Mouse (Mus musculus): ENCODE measurements around the gene Chst11. TPM values are rescaled to one million over a fixed set of nuclear protein-coding genes. Genes with fewer than 3 reads are reported as not detected.

Chst11 gene
- polyA plus RNA-seq, 1 experiment from 2014 or later: 4.1 TPM

DNA sequence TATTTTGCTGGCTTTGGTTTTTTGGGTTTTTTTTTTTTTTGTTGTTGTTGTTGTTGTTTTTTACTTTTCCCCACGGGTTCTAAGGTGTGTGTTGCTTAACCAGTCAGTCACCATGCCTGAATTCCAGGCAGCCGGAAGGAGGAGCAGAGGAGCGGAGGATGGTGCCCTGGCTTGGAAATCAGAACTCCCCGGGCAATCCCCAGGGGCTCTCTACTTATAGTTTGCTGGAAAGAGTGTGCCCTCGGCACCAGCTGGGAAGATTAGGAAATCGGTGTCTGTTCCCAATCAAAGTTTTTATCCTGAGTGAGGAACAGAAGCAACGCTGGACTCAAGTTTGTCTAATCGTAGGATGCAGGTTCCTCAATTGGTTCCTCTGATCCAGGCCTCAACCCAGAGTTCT, 143.1 kb downstream of the Chst11 start:
- WGBS: 48% methylated on average over 8 of the region's 8 CpGs
- H3K36me3 ChIP-seq: no peaks in the 10 kb centered on the region
- no peak overlapping the region for H3K9ac ChIP-seq
- H3K4me3 ChIP-seq: no peak overlapping the region
- H3K27ac ChIP-seq (ENCODE audit: poor library complexity, severe bottlenecking): no peak overlapping the region
- H3K9me3 ChIP-seq (replicated peaks): no peaks in the 10 kb centered on the region
- no peak for ATAC-seq (ENCODE audit: insufficient number of reproducible peaks, low FRiP score)
- no peaks in the 10 kb centered on the region for H3K27me3 ChIP-seq (replicated peaks)
- no peak overlapping the region for H3K4me2 ChIP-seq
- peaks cover 22% of the 10 kb centered on the region for H3K4me1 ChIP-seq (replicated peaks)

DNA sequence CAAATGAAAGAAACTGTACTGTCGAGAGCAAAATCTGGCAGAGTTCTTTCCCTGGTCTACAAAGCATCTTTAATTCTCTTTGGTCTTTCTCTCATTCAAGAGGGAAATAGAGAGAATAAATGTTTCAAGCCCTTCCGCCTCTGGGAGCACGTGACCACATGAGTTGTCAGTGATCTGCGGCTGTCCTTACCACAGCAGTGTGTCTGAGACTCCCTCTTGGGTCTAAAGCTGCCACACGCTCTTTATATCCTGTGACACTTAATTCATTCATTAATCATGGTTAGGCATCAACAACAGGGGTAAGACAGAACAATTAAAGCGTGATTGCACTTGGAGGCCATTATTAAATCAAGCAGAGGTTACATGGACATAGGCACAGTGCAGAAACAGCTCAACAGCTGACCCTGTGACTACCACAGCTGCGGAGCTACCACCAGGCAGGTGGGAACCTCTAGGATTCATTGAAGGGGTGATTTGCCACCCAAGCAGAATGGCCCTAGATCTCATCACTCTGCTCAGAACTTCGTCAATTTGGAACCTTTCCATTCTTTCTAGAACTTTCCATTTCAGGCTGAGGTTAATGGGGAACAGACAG, 144.4 kb downstream of the Chst11 start:
- peaks cover 22% of the 10 kb centered on the region for H3K4me1 ChIP-seq (replicated peaks)
- no peak overlapping the region for H3K4me2 ChIP-seq
- 83% methylated on average over 8 of the region's 8 CpGs for WGBS
- ATAC-seq (ENCODE audit: insufficient number of reproducible peaks, low FRiP score): no peak
- H3K9me3 ChIP-seq (replicated peaks): no peaks in the 10 kb centered on the region
- H3K4me3 ChIP-seq: no peak overlapping the region
- H3K27me3 ChIP-seq (replicated peaks): no peaks in the 10 kb centered on the region
- no peaks in the 10 kb centered on the region for H3K36me3 ChIP-seq
- H3K9ac ChIP-seq: no peak overlapping the region
- no peak overlapping the region for H3K27ac ChIP-seq (ENCODE audit: poor library complexity, severe bottlenecking)

DNA sequence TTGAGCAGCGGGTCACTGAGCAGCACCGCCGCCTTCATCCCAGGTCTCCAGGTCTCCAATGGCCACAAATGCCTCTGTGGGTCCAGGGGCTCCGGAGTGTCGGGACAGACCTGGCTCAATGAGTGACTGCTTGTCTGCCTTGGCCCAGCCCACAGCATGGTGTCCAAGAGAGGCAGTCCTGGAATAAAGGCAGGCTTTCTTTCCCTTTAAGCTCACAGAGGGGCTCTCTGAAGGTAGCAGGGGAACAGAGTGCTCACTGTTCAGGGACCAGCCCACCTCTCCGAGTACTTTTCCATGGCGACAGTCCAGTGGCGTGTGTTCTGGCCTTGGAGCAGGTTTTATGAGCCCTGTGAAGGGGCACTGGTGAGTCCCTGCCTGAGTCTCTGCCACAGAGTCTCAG, 145.3 kb downstream of the Chst11 start:
- Histone ChIP-seq H3K9me3 (replicated peaks) (no peaks in the 10 kb centered on the region), H3K4me2 (no peak overlapping the region), H3K4me3 (no peak overlapping the region), H3K36me3 (no peaks in the 10 kb centered on the region), H3K9ac (no peak overlapping the region), H3K27ac (ENCODE audit: poor library complexity, severe bottlenecking) (no peak overlapping the region; the same call in 1 of the 2 replicates), H3K27me3 (replicated peaks) (no peaks in the 10 kb centered on the region), H3K4me1 (replicated peaks) (peaks cover 22% of the 10 kb centered on the region)
- no peak for ATAC-seq (ENCODE audit: insufficient number of reproducible peaks, low FRiP score)
- 64% methylated on average over 8 of the region's 8 CpGs for WGBS

DNA sequence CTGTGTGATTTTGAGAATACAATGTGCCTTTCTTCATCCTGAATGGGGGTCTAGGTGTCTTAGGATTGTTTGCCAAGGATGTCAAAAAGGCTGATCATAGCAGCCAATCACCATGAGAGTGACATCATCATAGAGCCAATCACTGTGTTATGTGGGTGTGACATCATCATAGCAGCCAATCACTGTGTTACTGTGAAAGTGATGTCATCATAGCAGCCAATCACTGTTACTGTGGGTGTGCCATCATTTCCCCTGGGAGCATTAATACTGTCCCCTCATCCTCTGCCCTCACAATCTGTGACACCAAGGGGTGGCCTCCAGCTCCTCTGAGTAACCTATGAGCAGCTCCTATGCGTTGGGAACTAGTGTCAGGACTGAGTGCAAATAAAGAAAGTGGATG, 146.6 kb downstream of the Chst11 start:
- Histone ChIP-seq H3K4me1 (replicated peaks) (peaks cover 17% of the 10 kb centered on the region), H3K4me3 (no peak overlapping the region), H3K36me3 (no peaks in the 10 kb centered on the region), H3K27ac (ENCODE audit: poor library complexity, severe bottlenecking) (no peak overlapping the region), H3K4me2 (no peak overlapping the region), H3K27me3 (replicated peaks) (no peaks in the 10 kb centered on the region), H3K9ac (no peak overlapping the region), H3K9me3 (replicated peaks) (no peaks in the 10 kb centered on the region)
- 87% methylated on average over 1 of the region's 1 CpGs for WGBS
- ATAC-seq (ENCODE audit: insufficient number of reproducible peaks, low FRiP score): no peak

DNA sequence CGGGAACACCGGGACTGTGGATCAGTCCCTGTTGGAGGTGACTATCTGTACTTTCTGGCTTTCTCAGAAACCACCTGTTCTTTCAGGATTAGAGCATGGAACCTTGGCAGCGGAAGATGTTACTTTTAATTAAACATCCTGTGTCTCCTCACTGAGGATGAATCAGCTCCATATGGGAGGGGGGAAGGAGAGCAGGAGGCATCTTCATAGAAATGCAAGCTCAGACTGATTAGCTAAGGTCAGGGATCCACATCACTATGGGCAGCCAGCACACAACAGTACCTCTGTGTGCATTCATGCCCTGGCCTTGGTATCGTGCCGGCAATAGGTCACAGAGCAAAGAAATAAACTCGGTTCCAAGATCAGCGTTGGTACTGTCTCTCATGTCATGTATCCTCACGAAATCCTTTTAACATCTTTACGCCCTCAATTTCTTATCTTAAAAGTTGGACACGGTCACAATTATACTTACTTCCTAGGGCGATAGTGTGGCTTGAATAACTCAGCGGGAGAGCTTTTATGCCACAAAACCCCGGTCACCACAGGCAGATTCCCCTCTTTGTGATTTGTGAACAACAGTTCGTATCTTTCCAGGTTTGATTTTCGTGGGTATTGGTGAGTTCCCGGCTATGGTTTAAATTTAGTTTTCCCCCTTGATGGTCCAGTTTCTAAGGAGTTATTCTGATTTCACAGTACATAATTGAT, 148.7 kb downstream of the Chst11 start:
- Histone ChIP-seq H3K36me3 (no peaks in the 10 kb centered on the region), H3K27me3 (replicated peaks) (no peaks in the 10 kb centered on the region), H3K9ac (no peak overlapping the region), H3K4me1 (replicated peaks) (peaks cover 7% of the 10 kb centered on the region; the same call in 1 of the 2 replicates), H3K4me3 (no peak overlapping the region), H3K9me3 (replicated peaks) (no peaks in the 10 kb centered on the region), H3K27ac (ENCODE audit: poor library complexity, severe bottlenecking) (no peak overlapping the region), H3K4me2 (no peak overlapping the region)
- WGBS: 58% methylated on average over 16 of the region's 16 CpGs
- ATAC-seq (ENCODE audit: insufficient number of reproducible peaks, low FRiP score): no peak

DNA sequence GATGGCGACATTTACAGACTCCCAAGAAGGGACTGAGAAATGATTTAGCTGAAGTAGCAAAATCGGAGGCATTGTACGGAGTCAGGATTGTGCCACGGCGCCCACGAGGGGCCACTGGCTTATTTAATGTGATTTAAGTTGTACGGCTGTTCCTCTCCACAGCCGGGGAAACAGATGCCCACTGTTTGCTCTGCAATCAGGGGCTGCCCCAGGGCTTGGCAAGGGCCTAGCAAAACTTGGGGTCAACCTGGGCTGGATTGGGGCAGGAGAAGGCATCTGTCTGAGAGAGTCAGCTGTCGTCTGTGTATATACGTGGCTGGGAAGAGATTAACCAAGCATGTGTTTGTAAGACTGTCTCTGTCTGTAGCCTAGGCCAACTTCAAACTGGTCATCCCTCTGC, 149.6 kb downstream of the Chst11 start:
- Histone ChIP-seq H3K9ac (no peak overlapping the region), H3K4me3 (no peak overlapping the region), H3K4me1 (replicated peaks) (peaks cover 16% of the 10 kb centered on the region), H3K27me3 (replicated peaks) (no peaks in the 10 kb centered on the region), H3K27ac (ENCODE audit: poor library complexity, severe bottlenecking) (no peak overlapping the region), H3K36me3 (no peaks in the 10 kb centered on the region), H3K4me2 (no peak overlapping the region), H3K9me3 (replicated peaks) (no peaks in the 10 kb centered on the region)
- WGBS: 69% methylated on average over 10 of the region's 10 CpGs
- no peak for ATAC-seq (ENCODE audit: insufficient number of reproducible peaks, low FRiP score)

DNA sequence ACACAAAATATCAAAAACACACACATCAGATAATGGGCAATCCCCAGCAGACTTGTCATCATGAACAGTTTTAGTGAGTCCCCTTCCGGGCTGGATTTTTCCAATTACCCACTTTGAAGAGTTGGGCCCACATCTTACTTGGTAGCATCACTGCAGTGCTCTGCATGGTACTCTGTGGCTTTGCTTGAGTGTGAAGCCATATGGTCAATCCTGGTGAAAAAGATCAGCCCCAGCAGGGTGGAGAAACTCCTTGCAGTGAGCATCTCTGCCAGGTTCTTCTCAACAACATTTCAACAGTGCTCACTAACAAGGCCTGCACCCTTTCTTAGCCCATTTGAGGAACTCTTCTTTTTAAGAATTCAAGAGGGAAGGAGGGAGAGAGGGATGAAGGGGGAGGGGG, 150.7 kb downstream of the Chst11 start:
- Histone ChIP-seq H3K36me3 (no peaks in the 10 kb centered on the region), H3K4me2 (no peak overlapping the region), H3K9ac (no peak overlapping the region), H3K9me3 (replicated peaks) (no peaks in the 10 kb centered on the region), H3K27me3 (replicated peaks) (no peaks in the 10 kb centered on the region), H3K4me3 (no peak overlapping the region), H3K27ac (ENCODE audit: poor library complexity, severe bottlenecking) (no peak overlapping the region), H3K4me1 (replicated peaks) (peaks cover 21% of the 10 kb centered on the region)
- 83% methylated on average over 1 of the region's 1 CpGs for WGBS
- no peak for ATAC-seq (ENCODE audit: insufficient number of reproducible peaks, low FRiP score)

DNA sequence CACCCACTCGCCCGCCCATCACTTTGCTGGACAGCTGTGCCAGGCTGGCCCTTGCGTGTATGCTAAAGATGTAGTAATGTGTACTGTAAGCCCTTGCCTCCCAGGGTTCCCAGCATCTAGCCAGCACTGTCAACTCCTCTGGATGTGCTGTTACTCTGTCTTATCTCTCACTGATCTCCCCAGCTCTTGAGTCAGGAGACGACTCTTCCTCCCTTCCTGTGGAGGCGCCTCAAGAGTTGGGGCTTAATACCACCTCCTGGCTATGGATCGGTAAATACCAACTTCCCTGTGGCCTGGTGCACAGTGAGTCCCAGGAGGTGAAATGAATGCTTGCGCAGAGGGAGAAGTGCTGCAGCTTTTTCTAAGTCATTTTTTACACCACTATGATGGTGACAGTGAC, 151.8 kb downstream of the Chst11 start:
- H3K4me1 ChIP-seq (replicated peaks): peaks cover 20% of the 10 kb centered on the region
- H3K27me3 ChIP-seq (replicated peaks): no peaks in the 10 kb centered on the region
- WGBS: 69% methylated on average over 7 of the region's 7 CpGs
- no peaks in the 10 kb centered on the region for H3K9me3 ChIP-seq (replicated peaks)
- no peaks in the 10 kb centered on the region for H3K36me3 ChIP-seq
- H3K27ac ChIP-seq (ENCODE audit: poor library complexity, severe bottlenecking): no peak overlapping the region
- no peak overlapping the region for H3K4me2 ChIP-seq
- no peak for ATAC-seq (ENCODE audit: insufficient number of reproducible peaks, low FRiP score)
- H3K4me3 ChIP-seq: no peak overlapping the region
- no peak overlapping the region for H3K9ac ChIP-seq

DNA sequence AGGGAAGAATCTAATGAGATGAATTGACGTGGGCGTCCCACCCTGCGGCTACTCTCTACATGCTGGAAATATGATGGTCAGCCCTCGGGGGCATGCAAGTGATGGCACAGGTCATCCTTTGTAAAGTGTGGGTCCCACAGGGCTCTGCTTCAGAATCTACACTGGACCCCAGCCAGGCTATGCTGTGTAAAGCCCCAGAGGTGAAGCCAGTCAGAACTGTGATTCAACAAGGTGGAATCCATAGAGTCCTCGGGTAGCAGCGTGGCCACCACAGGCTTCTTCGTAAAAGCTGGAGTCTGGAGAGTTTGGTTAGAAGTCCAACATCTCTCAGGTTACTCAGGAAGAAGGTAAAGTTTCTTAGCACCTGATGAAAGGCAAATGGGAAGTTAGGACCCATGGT, 154.0 kb downstream of the Chst11 start:
- Histone ChIP-seq H3K9ac (no peak overlapping the region), H3K4me3 (no peak overlapping the region), H3K4me1 (replicated peaks) (peaks cover 20% of the 10 kb centered on the region), H3K4me2 (no peak overlapping the region), H3K36me3 (no peaks in the 10 kb centered on the region), H3K27me3 (replicated peaks) (no peaks in the 10 kb centered on the region), H3K27ac (ENCODE audit: poor library complexity, severe bottlenecking) (no peak overlapping the region), H3K9me3 (replicated peaks) (no peaks in the 10 kb centered on the region)
- no peak for ATAC-seq (ENCODE audit: insufficient number of reproducible peaks, low FRiP score)
- WGBS: 88% methylated on average over 7 of the region's 7 CpGs

DNA sequence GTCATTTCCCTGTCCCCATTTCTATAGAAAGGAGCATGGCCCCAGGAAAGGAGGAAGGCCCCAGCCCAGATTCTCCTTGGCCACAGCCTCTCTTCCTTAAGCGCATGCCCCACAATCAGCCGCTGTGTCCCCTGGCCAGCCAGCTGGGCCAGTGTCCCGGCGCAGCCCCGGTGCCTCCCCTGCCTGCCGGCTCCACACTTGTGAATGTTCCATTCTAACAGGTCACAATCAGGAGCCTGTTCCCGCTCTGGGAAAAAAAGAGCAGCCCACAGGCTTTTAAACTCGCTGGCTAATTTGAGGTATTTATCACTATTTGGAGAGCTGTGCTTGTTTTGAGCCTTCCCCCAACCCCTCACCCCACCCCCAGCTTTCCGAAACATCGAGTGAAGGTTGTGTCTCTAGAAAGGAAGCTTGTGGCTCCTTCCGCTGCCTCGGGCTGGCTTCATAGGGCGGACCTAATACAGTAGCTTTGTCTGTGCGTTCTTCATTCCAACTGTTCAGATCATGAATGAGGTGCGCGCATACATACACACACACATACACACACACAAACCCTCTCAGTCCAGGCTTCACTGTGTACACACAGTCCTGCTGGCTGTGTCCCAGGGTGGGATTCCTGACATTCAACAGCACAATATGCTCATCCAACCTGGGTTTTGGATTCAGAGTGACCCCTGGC, 155.1 kb downstream of the Chst11 start:
- Histone ChIP-seq H3K4me3 (no peak overlapping the region), H3K9ac (no peak overlapping the region), H3K9me3 (replicated peaks) (no peaks in the 10 kb centered on the region), H3K27me3 (replicated peaks) (no peaks in the 10 kb centered on the region), H3K36me3 (no peaks in the 10 kb centered on the region), H3K4me2 (no peak overlapping the region), H3K4me1 (replicated peaks) (peaks cover 20% of the 10 kb centered on the region), H3K27ac (ENCODE audit: poor library complexity, severe bottlenecking) (no peak overlapping the region; the same call in 1 of the 2 replicates)
- WGBS: 54% methylated on average over 16 of the region's 16 CpGs
- ATAC-seq (ENCODE audit: insufficient number of reproducible peaks, low FRiP score): 0 out of 2 replicates have a peak, but pooled peaks have one; percentile 37

DNA sequence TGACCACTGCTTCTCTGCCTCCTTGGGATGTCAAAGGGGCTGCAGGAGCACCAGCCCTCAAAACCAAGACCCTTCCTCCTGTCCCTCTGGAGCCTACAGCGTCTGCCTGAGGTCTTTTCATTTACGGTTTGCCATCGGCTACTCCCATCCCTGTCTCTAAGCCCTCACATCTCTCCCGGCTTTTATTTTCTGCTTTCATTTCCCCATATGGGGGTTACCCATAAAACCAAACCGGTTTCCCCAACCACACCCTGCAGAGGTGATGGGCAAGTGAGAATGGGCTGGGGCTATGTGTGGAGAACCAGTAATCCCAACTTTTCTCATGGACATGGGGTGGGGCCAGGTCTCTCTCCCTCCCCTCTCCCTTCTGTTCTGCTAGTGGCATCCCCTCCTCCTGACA, 156.1 kb downstream of the Chst11 start:
- Histone ChIP-seq H3K27ac (ENCODE audit: poor library complexity, severe bottlenecking) (no peak overlapping the region), H3K9me3 (replicated peaks) (no peaks in the 10 kb centered on the region), H3K9ac (no peak overlapping the region), H3K4me2 (no peak overlapping the region), H3K36me3 (no peaks in the 10 kb centered on the region), H3K4me1 (replicated peaks) (peaks cover 20% of the 10 kb centered on the region), H3K4me3 (no peak overlapping the region), H3K27me3 (replicated peaks) (no peaks in the 10 kb centered on the region)
- ATAC-seq (ENCODE audit: insufficient number of reproducible peaks, low FRiP score): no peak
- WGBS: 83% methylated on average over 5 of the region's 5 CpGs
